Mouse (Mus musculus): ENCODE measurements around the gene Gm20683. TPM values are rescaled to one million over a fixed set of nuclear protein-coding genes. Genes with fewer than 3 reads are reported as not detected.

Gm20683 gene
- 27.5 and 27.9 TPM in 2 replicates for polyA plus RNA-seq (2012; rRNA removed)

GRCm38 (mm10) chr17:25841117-25841880, at the start of gene Gm20683:
TSS of gene Gm20683 (minus strand) at chr17:25841763.

GRCm38 (mm10) chr17:25880196-25880910, 38.8 kb upstream of the Gm20683 start, which contains the start of gene Wfikkn1:
TSS of gene Wfikkn1 (minus strand) at chr17:25880858.

GRCm38 (mm10) chr17:25874721-25875170, 33.2 kb upstream of the Gm20683 start, which contains the start of gene Mettl26:
TSS of gene Mettl26 (plus strand) at chr17:25875074.

GRCm38 (mm10) chr17:25868601-25869191, 27.1 kb upstream of the Gm20683 start, which contains the start of gene Mcrip2:
TSS of gene Mcrip2 (minus strand) at chr17:25868764.

GRCm38 (mm10) chr17:25860832-25861703, 19.5 kb upstream of the Gm20683 start, which contains the start of gene Wdr90:
TSS of gene Wdr90 (minus strand) at chr17:25861501.

GRCm38 (mm10) chr17:25844396-25844901, 2.9 kb upstream of the Gm20683 start, which contains the start of gene Rhot2:
TSS of gene Rhot2 (minus strand) at chr17:25844851.

GRCm38 (mm10) chr17:25837076-25837410, 4.5 kb downstream of the Gm20683 start, which contains the start of gene Rhbdl1:
TSS of gene Rhbdl1 (minus strand) at chr17:25837295.

GRCm38 (mm10) chr17:25833291-25833663, 8.3 kb downstream of the Gm20683 start, which contains the start of gene Stub1:
TSS of gene Stub1 (minus strand) at chr17:25833404.

GRCm38 (mm10) chr17:25828712-25829557, 12.6 kb downstream of the Gm20683 start, which contains the start of gene Jmjd8:
TSS of gene Jmjd8 (plus strand) at chr17:25828867.

GRCm38 (mm10) chr17:25823452-25823851, 18.1 kb downstream of the Gm20683 start, which contains the start of gene Wdr24:
TSS of gene Wdr24 (plus strand) at chr17:25823627.

GRCm38 (mm10) chr17:25808789-25809605, 32.6 kb downstream of the Gm20683 start, which contains the start of gene Fbxl16:
TSS of gene Fbxl16 (plus strand) at chr17:25809085.

GRCm38 (mm10) chr17:25796951-25797369, 44.6 kb downstream of the Gm20683 start, which contains the start of gene Metrn:
TSS of gene Metrn (minus strand) at chr17:25797136.

GRCm38 (mm10) chr17:25795609-25796092, 45.9 kb downstream of the Gm20683 start, which contains the start of gene AC134908.4:
TSS of gene AC134908.4 (minus strand) at chr17:25795659.

GRCm38 (mm10) chr17:25792615-25793014, 48.9 kb downstream of the Gm20683 start, which contains the start of gene Fam173a:
TSS of gene Fam173a (minus strand) at chr17:25792901.

GRCm38 (mm10) chr17:25786280-25786679, 55.3 kb downstream of the Gm20683 start, which contains the start of gene Ccdc78:
TSS of gene Ccdc78 (plus strand) at chr17:25786580.

GRCm38 (mm10) chr17:25785281-25785745, 56.2 kb downstream of the Gm20683 start, which contains the start of gene Haghl:
TSS of gene Haghl (minus strand) at chr17:25785673.

Measured in central nervous system, embryonic 14 days (tissue).